Mouse (Mus musculus): ENCODE measurements at regions not wholly inside any gene's neighbourhood (a gene's known extent, or its start where the extent isn't known, plus 50 kb on each side); places are given as distances from the start of the nearest gene placed in this dataset.

GRCm38 (mm10) chr1:125488915-125489730, 53.6 kb upstream of the Actr3 start:
- Histone ChIP-seq H3K9me3 (ENCODE audit: low read length) (no peaks in the 10 kb centered on the region), H3K4me1 (ENCODE audit: insufficient read depth, low read length) (no peaks in the 10 kb centered on the region), H3K27ac (ENCODE audit: low read length) (peak overlapping the region; percentile 65), H3K4me2 (replicated peaks; ENCODE audit: low read depth, low read length) (no peak overlapping the region), H3K36me3 (ENCODE audit: insufficient read depth, low read length) (no peaks in the 10 kb centered on the region), H3K27me3 (ENCODE audit: insufficient read depth, low read length) (no peaks in the 10 kb centered on the region), H3K9ac (replicated peaks; ENCODE audit: low read length) (no peak overlapping the region), H3K4me3 (ENCODE audit: low read length) (no peak overlapping the region)
- peak; percentile 73 for ATAC-seq (ENCODE audit: low FRiP score, low TSS enrichment)
- 50% methylated on average over 5 of the region's 5 CpGs for WGBS

GRCm38 (mm10) chr1:125491014-125491413, 55.5 kb upstream of the Actr3 start:
- H3K4me1 ChIP-seq (ENCODE audit: insufficient read depth, low read length), result no peaks in the 10 kb centered on the region
- no peaks in the 10 kb centered on the region for H3K9me3 ChIP-seq (ENCODE audit: low read length)
- no peak overlapping the region for H3K4me3 ChIP-seq (ENCODE audit: low read length)
- no peak overlapping the region for H3K27ac ChIP-seq (ENCODE audit: low read length)
- H3K36me3 ChIP-seq (ENCODE audit: insufficient read depth, low read length), result no peaks in the 10 kb centered on the region
- no peak overlapping the region for H3K4me2 ChIP-seq (replicated peaks; ENCODE audit: low read depth, low read length)
- H3K27me3 ChIP-seq (ENCODE audit: insufficient read depth, low read length), result no peaks in the 10 kb centered on the region
- 77% methylated on average over 5 of the region's 5 CpGs for WGBS
- no peak overlapping the region for H3K9ac ChIP-seq (replicated peaks; ENCODE audit: low read length)
- no peak for ATAC-seq (ENCODE audit: low FRiP score, low TSS enrichment)

- Histone ChIP-seq H3K27ac (ENCODE audit: low read length) (no peak overlapping the region), H3K4me1 (ENCODE audit: insufficient read depth, low read length) (no peaks in the 10 kb centered on the region), H3K9me3 (ENCODE audit: low read length) (no peaks in the 10 kb centered on the region), H3K9ac (replicated peaks; ENCODE audit: low read length) (no peak overlapping the region), H3K4me2 (replicated peaks; ENCODE audit: low read depth, low read length) (no peak overlapping the region), H3K36me3 (ENCODE audit: insufficient read depth, low read length) (no peaks in the 10 kb centered on the region), H3K27me3 (ENCODE audit: insufficient read depth, low read length) (no peaks in the 10 kb centered on the region), H3K4me3 (ENCODE audit: low read length) (no peak overlapping the region)
- 89% methylated on average over 6 of the region's 6 CpGs for WGBS
- no peak for ATAC-seq (ENCODE audit: low FRiP score, low TSS enrichment)
Observed at GRCm38 (mm10) chr1:125494598-125494997, 59.1 kb upstream of the Actr3 start.

GRCm38 (mm10) chr1:125495320-125496083, 60.0 kb upstream of the Actr3 start:
- ATAC-seq (ENCODE audit: low FRiP score, low TSS enrichment), result no peak

GRCm38 (mm10) chr1:125497006-125497405, 61.5 kb upstream of the Actr3 start:
- Histone ChIP-seq H3K4me3 (ENCODE audit: low read length) (no peak overlapping the region), H3K36me3 (ENCODE audit: insufficient read depth, low read length) (no peaks in the 10 kb centered on the region), H3K9me3 (ENCODE audit: low read length) (no peaks in the 10 kb centered on the region), H3K4me2 (replicated peaks; ENCODE audit: low read depth, low read length) (no peak overlapping the region), H3K27ac (ENCODE audit: low read length) (no peak overlapping the region), H3K4me1 (ENCODE audit: insufficient read depth, low read length) (no peaks in the 10 kb centered on the region), H3K9ac (replicated peaks; ENCODE audit: low read length) (no peak overlapping the region), H3K27me3 (ENCODE audit: insufficient read depth, low read length) (no peaks in the 10 kb centered on the region)
- ATAC-seq (ENCODE audit: low FRiP score, low TSS enrichment), result no peak
- WGBS, result 88% methylated on average over 9 of the region's 9 CpGs

More at GRCm38 (mm10) chr1:125495320-125496083, 60.0 kb upstream of the Actr3 start:
- Histone ChIP-seq H3K4me1 (ENCODE audit: insufficient read depth, low read length) (no peaks in the 10 kb centered on the region), H3K4me2 (replicated peaks; ENCODE audit: low read depth, low read length) (no peak overlapping the region), H3K27ac (ENCODE audit: low read length) (no peak overlapping the region), H3K36me3 (ENCODE audit: insufficient read depth, low read length) (no peaks in the 10 kb centered on the region), H3K9ac (replicated peaks; ENCODE audit: low read length) (no peak overlapping the region), H3K27me3 (ENCODE audit: insufficient read depth, low read length) (no peaks in the 10 kb centered on the region), H3K4me3 (ENCODE audit: low read length) (no peak overlapping the region), H3K9me3 (ENCODE audit: low read length) (no peaks in the 10 kb centered on the region)
- 88% methylated on average over 12 of the region's 13 CpGs for WGBS

GRCm38 (mm10) chr1:125501964-125502517, 58.4 kb upstream of the Slc35f5 start:
- Histone ChIP-seq H3K4me2 (replicated peaks; ENCODE audit: low read depth, low read length) (no peak overlapping the region), H3K9ac (replicated peaks; ENCODE audit: low read length) (no peak overlapping the region), H3K27me3 (ENCODE audit: insufficient read depth, low read length) (no peaks in the 10 kb centered on the region), H3K9me3 (ENCODE audit: low read length) (no peaks in the 10 kb centered on the region), H3K4me1 (ENCODE audit: insufficient read depth, low read length) (no peaks in the 10 kb centered on the region), H3K4me3 (ENCODE audit: low read length) (no peak overlapping the region), H3K36me3 (ENCODE audit: insufficient read depth, low read length) (no peaks in the 10 kb centered on the region), H3K27ac (ENCODE audit: low read length) (no peak overlapping the region)
- WGBS, result 90% methylated on average over 4 of the region's 4 CpGs
- no peak for ATAC-seq (ENCODE audit: low FRiP score, low TSS enrichment)

- Histone ChIP-seq H3K4me2 (replicated peaks; ENCODE audit: low read depth, low read length) (no peak overlapping the region), H3K9me3 (ENCODE audit: low read length) (no peaks in the 10 kb centered on the region), H3K36me3 (ENCODE audit: insufficient read depth, low read length) (no peaks in the 10 kb centered on the region), H3K4me3 (ENCODE audit: low read length) (no peak overlapping the region), H3K27ac (ENCODE audit: low read length) (no peak overlapping the region), H3K27me3 (ENCODE audit: insufficient read depth, low read length) (no peaks in the 10 kb centered on the region), H3K9ac (replicated peaks; ENCODE audit: low read length) (no peak overlapping the region), H3K4me1 (ENCODE audit: insufficient read depth, low read length) (no peaks in the 10 kb centered on the region)
- 87% methylated on average over 4 of the region's 4 CpGs for WGBS
- ATAC-seq (ENCODE audit: low FRiP score, low TSS enrichment), result no peak
Observed at GRCm38 (mm10) chr1:125503878-125504277, 56.5 kb upstream of the Slc35f5 start.

GRCm38 (mm10) chr1:125507786-125508514, 52.4 kb upstream of the Slc35f5 start:
- H3K4me2 ChIP-seq (replicated peaks; ENCODE audit: low read depth, low read length), result no peak overlapping the region
- 73% methylated on average over 4 of the region's 5 CpGs for WGBS
- H3K27ac ChIP-seq (ENCODE audit: low read length), result no peak overlapping the region
- H3K4me1 ChIP-seq (ENCODE audit: insufficient read depth, low read length), result no peaks in the 10 kb centered on the region
- H3K36me3 ChIP-seq (ENCODE audit: insufficient read depth, low read length), result no peaks in the 10 kb centered on the region
- H3K27me3 ChIP-seq (ENCODE audit: insufficient read depth, low read length), result no peaks in the 10 kb centered on the region
- no peak overlapping the region for H3K9ac ChIP-seq (replicated peaks; ENCODE audit: low read length)
- no peak for ATAC-seq (ENCODE audit: low FRiP score, low TSS enrichment)
- no peaks in the 10 kb centered on the region for H3K9me3 ChIP-seq (ENCODE audit: low read length)
- no peak overlapping the region for H3K4me3 ChIP-seq (ENCODE audit: low read length)

GRCm38 (mm10) chr1:125508594-125509257, 51.7 kb upstream of the Slc35f5 start:
- no peak overlapping the region for H3K9ac ChIP-seq (replicated peaks; ENCODE audit: low read length)
- no peaks in the 10 kb centered on the region for H3K27me3 ChIP-seq (ENCODE audit: insufficient read depth, low read length)
- no peak overlapping the region for H3K4me3 ChIP-seq (ENCODE audit: low read length)
- 59% methylated on average over 4 of the region's 5 CpGs for WGBS
- no peaks in the 10 kb centered on the region for H3K9me3 ChIP-seq (ENCODE audit: low read length)
- no peak overlapping the region for H3K4me2 ChIP-seq (replicated peaks; ENCODE audit: low read depth, low read length)
- H3K27ac ChIP-seq (ENCODE audit: low read length), result no peak overlapping the region
- no peaks in the 10 kb centered on the region for H3K36me3 ChIP-seq (ENCODE audit: insufficient read depth, low read length)
- H3K4me1 ChIP-seq (ENCODE audit: insufficient read depth, low read length), result no peaks in the 10 kb centered on the region
- ATAC-seq (ENCODE audit: low FRiP score, low TSS enrichment), result no peak; the same call in 1 of the 2 replicates
